Mouse (Mus musculus): ENCODE data around the gene Pdzd2. TPM values are rescaled to one million over a fixed set of nuclear protein-coding genes. Genes with fewer than 3 reads are reported as not detected.

Pdzd2 gene
- total RNA-seq, 2 experiments from 2014 or later = 63.9 to 67.7 TPM

- DNase-seq (ENCODE audit: low spot score in 2 of 2) = no peak
- no peak overlapping the region for H3K27ac ChIP-seq
- H3K4me3 ChIP-seq = no peak overlapping the region
- no peak for TF ChIP-seq CTCF (conservative IDR thresholded peaks at IDR 0.05)
These were observed 311.9 kb downstream of the Pdzd2 start for GRCm38 (mm10) chr15:12427818-12428217.

- Histone ChIP-seq H3K27ac (no peak overlapping the region), H3K4me3 (no peak overlapping the region)
- TF ChIP-seq CTCF (conservative IDR thresholded peaks at IDR 0.05) = no peak
- no peak for DNase-seq (ENCODE audit: low spot score in 2 of 2)
These were observed 313.4 kb downstream of the Pdzd2 start for GRCm38 (mm10) chr15:12426342-12426741.

GRCm38 (mm10) chr15:12425049-12425627, 314.6 kb downstream of the Pdzd2 start:
- no peak for DNase-seq (ENCODE audit: low spot score in 2 of 2)
- Histone ChIP-seq H3K4me3 (no peak overlapping the region), H3K27ac (no peak overlapping the region)
- TF ChIP-seq CTCF (conservative IDR thresholded peaks at IDR 0.05) = no peak

- DNase-seq (ENCODE audit: low spot score in 2 of 2) = no peak
- no peak overlapping the region for H3K27ac ChIP-seq
- H3K4me3 ChIP-seq = no peak overlapping the region
- no peak for TF ChIP-seq CTCF (conservative IDR thresholded peaks at IDR 0.05)
These were observed 315.5 kb downstream of the Pdzd2 start for GRCm38 (mm10) chr15:12424187-12424586.

GRCm38 (mm10) chr15:12420915-12421314, 318.8 kb downstream of the Pdzd2 start:
- TF ChIP-seq CTCF (conservative IDR thresholded peaks at IDR 0.05) = no peak
- no peak for DNase-seq (ENCODE audit: low spot score in 2 of 2)
- no peak overlapping the region for H3K4me3 ChIP-seq
- H3K27ac ChIP-seq = no peak overlapping the region

- Histone ChIP-seq H3K27ac (no peak overlapping the region), H3K4me3 (no peak overlapping the region)
- no peak for DNase-seq (ENCODE audit: low spot score in 2 of 2)
- TF ChIP-seq CTCF (conservative IDR thresholded peaks at IDR 0.05) = no peak
These were observed 319.3 kb downstream of the Pdzd2 start for GRCm38 (mm10) chr15:12420376-12420775.

- TF ChIP-seq CTCF (conservative IDR thresholded peaks at IDR 0.05) = no peak
- DNase-seq (ENCODE audit: low spot score in 2 of 2) = no peak
- H3K27ac ChIP-seq = no peak overlapping the region
- no peak overlapping the region for H3K4me3 ChIP-seq
These were observed 320.3 kb downstream of the Pdzd2 start for GRCm38 (mm10) chr15:12419446-12419845.

- no peak for TF ChIP-seq CTCF (conservative IDR thresholded peaks at IDR 0.05)
- no peak for DNase-seq (ENCODE audit: low spot score in 2 of 2)
These were observed 324.1 kb downstream of the Pdzd2 start for GRCm38 (mm10) chr15:12415536-12416200.

GRCm38 (mm10) chr15:12414696-12415095, 325.0 kb downstream of the Pdzd2 start:
- no peak for TF ChIP-seq CTCF (conservative IDR thresholded peaks at IDR 0.05)
- DNase-seq (ENCODE audit: low spot score in 2 of 2) = no peak
- H3K4me3 ChIP-seq = no peak overlapping the region
- no peak overlapping the region for H3K27ac ChIP-seq

More at GRCm38 (mm10) chr15:12415536-12416200, 324.1 kb downstream of the Pdzd2 start:
- Histone ChIP-seq H3K4me3 (no peak overlapping the region), H3K27ac (no peak overlapping the region)

GRCm38 (mm10) chr15:12408205-12408604, 331.5 kb downstream of the Pdzd2 start:
- Histone ChIP-seq H3K27ac (no peak overlapping the region), H3K4me3 (no peak overlapping the region)
- DNase-seq (ENCODE audit: low spot score in 2 of 2) = peak in 1 of 2 experiments; percentile 30
- no peak for TF ChIP-seq CTCF (conservative IDR thresholded peaks at IDR 0.05)

GRCm38 (mm10) chr15:12405592-12405991, 334.1 kb downstream of the Pdzd2 start:
- H3K4me3 ChIP-seq = no peak overlapping the region
- TF ChIP-seq CTCF (conservative IDR thresholded peaks at IDR 0.05) = no peak
- H3K27ac ChIP-seq = no peak overlapping the region
- DNase-seq (ENCODE audit: low spot score in 2 of 2) = no peak

GRCm38 (mm10) chr15:12397032-12397431, 342.7 kb downstream of the Pdzd2 start:
- no peak overlapping the region for H3K4me3 ChIP-seq
- H3K27ac ChIP-seq = no peak overlapping the region
- DNase-seq (ENCODE audit: low spot score in 2 of 2) = no peak
- no peak for TF ChIP-seq CTCF (conservative IDR thresholded peaks at IDR 0.05)

GRCm38 (mm10) chr15:12394758-12395157, 345.0 kb downstream of the Pdzd2 start:
- Histone ChIP-seq H3K4me3 (no peak overlapping the region), H3K27ac (no peak overlapping the region)
- no peak for DNase-seq (ENCODE audit: low spot score in 2 of 2)
- no peak for TF ChIP-seq CTCF (conservative IDR thresholded peaks at IDR 0.05)

All from layer of hippocampus, adult 2 months (tissue).